ENCODE assay signal across 9 mouse cellular contexts in genomic region chr3:101601687-101602086, GRCm38 (mm10). TPM values are rescaled to one million over a fixed set of nuclear protein-coding genes. Genes with fewer than 3 reads are reported as not detected.
DNase-seq lines count a peak whose midpoint lies in the region; ATAC-seq and TF ChIP-seq lines count a peak whose summit lies in the region.
"Had no signal": no experiment of that assay in that cellular context is flagged by ENCODE, and none has a peak within 500 bp of the region (broad histone marks: within the 10 kb centered on the region; RNA-seq: fewer than 3 reads in every experiment).

No protein-coding gene starts in this region.

- peak overlapping the region; percentile 63 for H3K4me3 ChIP-seq in cortical plate, adult 2 months (ENCODE audit: insufficient read depth, low read length)
- no peak overlapping the region for H3K4me3 ChIP-seq in midbrain, embryonic 11.5 days (ENCODE audit: low read depth, low read length)
- H3K4me3 ChIP-seq: megakaryocyte, embryonic 14.5 days had no signal

- H3K9me3 ChIP-seq in midbrain, embryonic 11.5 days (ENCODE audit: control insufficient read depth, low read length): no peaks in the 10 kb centered on the region
- H3K9me3 ChIP-seq: megakaryocyte, embryonic 14.5 days had no signal

- H3K4me1 ChIP-seq in cortical plate, adult 2 months (ENCODE audit: control insufficient read depth, insufficient read depth, low read length): peaks cover 17% of the 10 kb centered on the region
- H3K4me1 ChIP-seq in midbrain, embryonic 11.5 days (ENCODE audit: control insufficient read depth, insufficient read depth, low read length): peaks cover 44% of the 10 kb centered on the region

- TF ChIP-seq POLR2A in cortical plate, adult 2 months (IDR thresholded peaks at IDR 0.05; ENCODE audit: extremely low read depth, insufficient read depth, low read length): no peak

- WGBS in midbrain, embryonic 11.5 days: 40% methylated on average over 4 of the region's 4 CpGs

- H3K27ac ChIP-seq in cortical plate, adult 2 months (ENCODE audit: insufficient read depth, low read length): no peak overlapping the region
- H3K27ac ChIP-seq in midbrain, embryonic 11.5 days (ENCODE audit: low read depth, low read length): no peak overlapping the region

- peak overlapping the region; percentile 20; the same call in 1 of the 2 replicates for H3K4me2 ChIP-seq in midbrain, embryonic 11.5 days

- no peak for TF ChIP-seq CTCF in cortical plate, adult 2 months (IDR thresholded peaks at IDR 0.05; ENCODE audit: extremely low read depth, insufficient read depth, low read length)

- no peak overlapping the region for H3K9ac ChIP-seq in midbrain, embryonic 11.5 days (ENCODE audit: low read length)

- peak; percentile 33 for DNase-seq in adrenal gland, postnatal 14 days
- DNase-seq in adrenal gland, adult 8-10 months: no peak
- peak; percentile 62 for DNase-seq in kidney, adult 11 months
- DNase-seq in midbrain, embryonic 11.5 days (ENCODE audit: low spot score, missing footprints): no peak
- DNase-seq in right cerebral cortex, adult 2 months (ENCODE audit: low spot score in 2 of 2): no peak
- no peak for DNase-seq in gastrocnemius, postnatal 36 days
- no peak for DNase-seq in cerebellum, postnatal 36 days

- peaks cover 3% of the 10 kb centered on the region; the same call in 1 of the 2 replicates for H3K27me3 ChIP-seq in midbrain, embryonic 11.5 days (ENCODE audit: control insufficient read depth, insufficient read depth, low read length)

- ATAC-seq in midbrain, embryonic 11.5 days (ENCODE audit: low FRiP score): no peak

- intact Hi-C loops in gastrocnemius, postnatal 36 days (cut with DNase I): loop anchor here (5.0 kb wide), 2 partner anchors 49 to 94 kb away; no protein-coding TSS in a partner anchor

- H3K36me3 ChIP-seq in midbrain, embryonic 11.5 days (ENCODE audit: control insufficient read depth, insufficient read depth, low read length): no peaks in the 10 kb centered on the region

RNA-seq across cellular contexts. Expression of gene Atp1a1, which starts 2.8 kb away (rescaled TPM):
- 548 and 554 TPM in 2 replicates for total RNA-seq in adrenal gland, postnatal 14 days (2021)
- 100 to 1,000 TPM; 800 to 966 (median 845) TPM for total RNA-seq in adrenal gland, adult 8-10 months (2022)
- polyA plus RNA-seq in cortical plate, adult 2 months (2012; rRNA removed): 817 and 830 TPM in 2 replicates
- 81.3 and 87.0 TPM in 2 replicates for polyA plus RNA-seq in midbrain, embryonic 11.5 days (2014; fragmentation: Nextera tagmentation; extraction: Ambion mirVana)
- total RNA-seq in gastrocnemius, postnatal 36 days (2021): 10 to 100 TPM; 56.5 to 60.1 TPM

Comparison
In these comparisons a context has a peak if more than half of its experiments do, and no peak if none do; other contexts are left out.
1. DNase-seq: peak in adrenal gland, postnatal 14 days (single experiment) and kidney, adult 11 months (single experiment); none in adrenal gland, adult 8-10 months (single experiment), midbrain, embryonic 11.5 days (single experiment), right cerebral cortex, adult 2 months (0 of 2), gastrocnemius, postnatal 36 days (0 of 2) and cerebellum, postnatal 36 days (0 of 2).